Mouse (Mus musculus): ENCODE results near the gene Znfx1. TPM values are rescaled to one million over a fixed set of nuclear protein-coding genes. Genes with fewer than 3 reads are reported as not detected.

Znfx1 gene
- polyA plus RNA-seq, 1 experiment from 2014 or later, result 7.9 TPM

DNA sequence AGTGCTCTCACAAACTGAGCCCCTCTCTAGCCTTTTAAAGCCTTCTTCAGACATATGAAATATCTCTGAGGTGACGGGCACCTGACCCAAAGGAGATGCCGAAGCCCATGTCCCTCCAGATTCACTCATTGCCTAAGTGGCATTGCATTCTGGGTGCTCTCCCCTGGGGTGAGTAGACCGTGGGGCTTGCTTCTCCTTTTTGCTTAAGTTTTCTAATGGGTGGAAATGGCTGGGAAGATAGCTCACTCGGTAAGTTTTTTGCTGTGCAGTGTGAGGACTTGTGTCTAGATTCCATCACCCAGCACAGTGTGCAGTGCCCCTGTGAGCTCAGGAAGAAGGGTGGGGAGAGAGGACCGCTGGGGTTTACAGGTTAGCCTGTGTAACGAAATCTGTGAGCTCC, 4.8 kb upstream of the Znfx1 start:
- WGBS, result 47% methylated on average over 6 of the region's 6 CpGs
- ATAC-seq (ENCODE audit: low read depth), result no peak
- peaks cover 34% of the 10 kb centered on the region for H3K4me1 ChIP-seq (replicated peaks)
- H3K36me3 ChIP-seq, result peaks cover 28% of the 10 kb centered on the region
- no peak overlapping the region for H3K4me2 ChIP-seq
- H3K27me3 ChIP-seq, result no peaks in the 10 kb centered on the region
- H3K4me3 ChIP-seq, result no peak overlapping the region
- no peaks in the 10 kb centered on the region for H3K9me3 ChIP-seq
- H3K9ac ChIP-seq, result no peak overlapping the region
- no peak overlapping the region for H3K27ac ChIP-seq (replicated peaks)

DNA sequence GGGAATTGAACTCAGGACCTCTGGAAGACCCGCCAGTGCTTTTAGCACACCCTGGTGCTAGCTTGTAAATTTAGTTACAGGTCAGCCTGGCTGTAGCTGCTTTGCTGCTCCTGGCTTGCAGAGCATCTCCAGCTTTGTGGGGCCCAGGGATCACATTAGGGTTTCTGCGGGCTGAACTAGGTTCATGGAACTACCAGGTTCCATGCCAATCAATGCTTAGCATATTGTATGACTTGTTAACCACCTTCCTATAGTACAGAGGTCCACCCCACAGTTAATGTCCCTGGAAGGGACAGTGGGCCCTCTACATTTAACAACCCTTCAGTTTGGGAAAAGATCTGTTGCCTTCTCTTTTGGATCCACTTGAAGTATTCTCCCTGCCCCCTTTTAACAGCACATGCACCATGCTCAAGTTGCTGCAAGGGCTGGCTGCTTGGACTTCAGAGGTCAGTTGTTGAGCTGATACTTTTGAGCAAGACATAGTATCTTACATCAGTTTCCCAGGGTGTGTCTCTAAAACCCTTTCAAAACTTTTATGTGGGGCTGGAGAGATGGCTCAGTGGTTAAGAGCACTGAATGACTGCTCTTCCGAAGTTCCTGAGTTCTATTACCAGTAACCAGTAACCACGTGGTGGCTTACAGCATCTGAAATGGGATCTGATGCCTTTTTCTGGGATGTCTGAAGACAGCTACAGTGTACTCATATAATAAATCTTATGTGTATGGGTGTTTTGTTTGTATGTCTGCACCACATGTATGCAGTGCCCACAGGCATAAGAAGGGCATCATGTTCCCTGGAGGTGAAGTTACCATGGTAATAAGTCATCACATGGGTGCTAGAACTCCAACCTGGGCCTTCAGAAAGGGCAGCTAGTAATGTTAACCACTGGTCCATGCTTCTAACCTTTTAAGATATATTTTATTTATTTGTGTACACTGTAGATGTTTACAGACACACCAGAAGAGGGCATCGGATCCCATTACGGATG, 4.0 kb upstream of the Znfx1 start:
- Histone ChIP-seq H3K36me3 (peaks cover 28% of the 10 kb centered on the region), H3K9me3 (no peaks in the 10 kb centered on the region), H3K4me2 (no peak overlapping the region), H3K27ac (replicated peaks) (0 out of 2 replicates have a peak overlapping the region, but pooled peaks have one; percentile 3), H3K27me3 (no peaks in the 10 kb centered on the region), H3K4me1 (replicated peaks) (peaks cover 32% of the 10 kb centered on the region), H3K4me3 (no peak overlapping the region), H3K9ac (no peak overlapping the region)
- ATAC-seq (ENCODE audit: low read depth), result no peak
- WGBS, result 28% methylated on average over 6 of the region's 6 CpGs

GRCm38 (mm10) chr2:167066031-167066430, 3.2 kb upstream of the Znfx1 start:
- H3K27me3 ChIP-seq, result no peaks in the 10 kb centered on the region
- H3K9ac ChIP-seq, result no peak overlapping the region
- 58% methylated on average over 1 of the region's 1 CpGs for WGBS
- peaks cover 36% of the 10 kb centered on the region for H3K4me1 ChIP-seq (replicated peaks)
- no peaks in the 10 kb centered on the region for H3K9me3 ChIP-seq
- no peak for ATAC-seq (ENCODE audit: low read depth)
- H3K4me3 ChIP-seq, result no peak overlapping the region
- no peak overlapping the region for H3K27ac ChIP-seq (replicated peaks)
- 0 out of 2 replicates have a peak overlapping the region, but pooled peaks have one; percentile 80 for H3K4me2 ChIP-seq
- peaks cover 28% of the 10 kb centered on the region for H3K36me3 ChIP-seq

DNA sequence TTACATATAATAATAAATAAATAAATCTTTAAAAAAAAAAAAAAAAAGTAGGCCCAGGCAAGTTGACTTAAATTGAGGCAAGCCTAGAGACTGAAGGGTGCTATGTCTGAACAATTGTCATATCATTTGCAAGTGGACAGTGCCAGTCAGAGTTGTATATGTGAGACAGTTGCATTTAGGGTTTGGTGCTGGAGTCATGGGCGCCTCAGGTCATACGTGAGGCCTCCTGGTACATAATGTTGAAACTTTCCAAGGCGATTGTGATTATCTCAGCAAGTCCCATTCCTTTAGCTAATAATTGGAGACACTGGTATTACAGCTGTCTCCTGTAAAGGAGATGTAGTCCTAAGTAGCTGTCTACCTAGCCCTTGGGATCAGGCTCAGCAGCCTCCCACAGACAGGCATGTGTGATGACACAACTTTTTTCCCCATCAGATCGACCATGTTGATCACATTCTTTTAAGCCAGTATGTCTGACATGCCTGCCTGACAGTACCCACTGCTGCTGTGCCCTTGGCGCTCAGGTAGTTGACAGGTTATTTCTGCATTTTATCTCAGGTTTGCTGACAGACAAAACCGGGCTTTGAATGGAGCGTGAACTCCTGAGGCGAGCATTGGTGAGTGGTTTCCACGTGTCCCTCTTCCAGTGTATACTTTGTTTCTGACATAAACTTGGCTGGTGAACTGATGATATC, 1.9 kb upstream of the Znfx1 start:
- Histone ChIP-seq H3K9ac (peak overlapping the region; percentile 93), H3K36me3 (peaks cover 31% of the 10 kb centered on the region), H3K27me3 (no peaks in the 10 kb centered on the region), H3K9me3 (no peaks in the 10 kb centered on the region), H3K4me2 (peak overlapping the region; percentile 80), H3K4me3 (peak overlapping the region; percentile 90), H3K27ac (replicated peaks) (peak overlapping the region; percentile 46; the same call in 1 of the 2 replicates), H3K4me1 (replicated peaks) (peaks cover 40% of the 10 kb centered on the region)
- 28% methylated on average over 9 of the region's 9 CpGs for WGBS
- ATAC-seq (ENCODE audit: low read depth), result no peak

- H3K4me1 ChIP-seq (replicated peaks), result peaks cover 45% of the 10 kb centered on the region
- peak overlapping the region; percentile 92 for H3K27ac ChIP-seq (replicated peaks)
- H3K9ac ChIP-seq, result peak overlapping the region; percentile 93
- H3K9me3 ChIP-seq, result no peaks in the 10 kb centered on the region
- WGBS, result under 1% methylated on average over 7 of the region's 7 CpGs
- H3K4me2 ChIP-seq, result peak overlapping the region; percentile 80
- peaks cover 35% of the 10 kb centered on the region for H3K36me3 ChIP-seq
- no peaks in the 10 kb centered on the region for H3K27me3 ChIP-seq
- ATAC-seq (ENCODE audit: low read depth), result no peak
- peak overlapping the region; percentile 90 for H3K4me3 ChIP-seq
These were observed 1.2 kb upstream of the Znfx1 start for GRCm38 (mm10) chr2:167063906-167064496.

- peak overlapping the region; percentile 92 for H3K27ac ChIP-seq (replicated peaks)
- peak overlapping the region; percentile 90 for H3K4me3 ChIP-seq
- peak overlapping the region; percentile 80 for H3K4me2 ChIP-seq
- WGBS, result 1% methylated on average over 48 of the region's 60 CpGs
- peaks cover 44% of the 10 kb centered on the region for H3K36me3 ChIP-seq
- peak; percentile 87 for ATAC-seq (ENCODE audit: low read depth)
- no peaks in the 10 kb centered on the region for H3K27me3 ChIP-seq
- peaks cover 45% of the 10 kb centered on the region for H3K4me1 ChIP-seq (replicated peaks)
- H3K9me3 ChIP-seq, result no peaks in the 10 kb centered on the region
- H3K9ac ChIP-seq, result peak overlapping the region; percentile 93
These were observed 311 bp downstream of the Znfx1 start for GRCm38 (mm10) chr2:167062497-167062911.

- Histone ChIP-seq H3K4me3 (peak overlapping the region; percentile 90), H3K4me1 (replicated peaks) (peaks cover 45% of the 10 kb centered on the region), H3K4me2 (peak overlapping the region; percentile 80), H3K27ac (replicated peaks) (no peak overlapping the region), H3K9me3 (no peaks in the 10 kb centered on the region), H3K27me3 (no peaks in the 10 kb centered on the region), H3K9ac (peak overlapping the region; percentile 93), H3K36me3 (peaks cover 46% of the 10 kb centered on the region)
- peak; percentile 6; the same call in 1 of the 2 replicates for ATAC-seq (ENCODE audit: low read depth)
- 23% methylated on average over 11 of the region's 11 CpGs for WGBS
These were observed 1.3 kb downstream of the Znfx1 start for GRCm38 (mm10) chr2:167061381-167062034.

GRCm38 (mm10) chr2:167060761-167061160, 2.1 kb downstream of the Znfx1 start:
- Histone ChIP-seq H3K9me3 (no peaks in the 10 kb centered on the region), H3K4me3 (no peak overlapping the region), H3K27me3 (no peaks in the 10 kb centered on the region), H3K4me1 (replicated peaks) (peaks cover 42% of the 10 kb centered on the region), H3K4me2 (peak overlapping the region; percentile 80), H3K9ac (peak overlapping the region; percentile 93; the same call in 1 of the 2 replicates), H3K27ac (replicated peaks) (no peak overlapping the region), H3K36me3 (peaks cover 46% of the 10 kb centered on the region)
- no peak for ATAC-seq (ENCODE audit: low read depth)

GRCm38 (mm10) chr2:167060360-167060759, 2.5 kb downstream of the Znfx1 start:
- no peak overlapping the region for H3K4me3 ChIP-seq

GRCm38 (mm10) chr2:167059960-167060359, 2.9 kb downstream of the Znfx1 start:
- Histone ChIP-seq H3K4me1 (replicated peaks) (peaks cover 39% of the 10 kb centered on the region), H3K4me3 (no peak overlapping the region), H3K36me3 (peaks cover 46% of the 10 kb centered on the region), H3K27me3 (no peaks in the 10 kb centered on the region), H3K9ac (peak overlapping the region; percentile 47; the same call in 1 of the 2 replicates), H3K9me3 (no peaks in the 10 kb centered on the region), H3K4me2 (no peak overlapping the region), H3K27ac (replicated peaks) (no peak overlapping the region)
- WGBS, result 61% methylated on average over 12 of the region's 12 CpGs
- ATAC-seq (ENCODE audit: low read depth), result no peak

More at GRCm38 (mm10) chr2:167060360-167060759, 2.5 kb downstream of the Znfx1 start:
- 70% methylated on average over 3 of the region's 3 CpGs for WGBS
- Histone ChIP-seq H3K9ac (peak overlapping the region; percentile 26; the same call in 1 of the 2 replicates), H3K4me2 (peak overlapping the region; percentile 11; the same call in 1 of the 2 replicates), H3K9me3 (no peaks in the 10 kb centered on the region), H3K4me1 (replicated peaks) (peaks cover 39% of the 10 kb centered on the region), H3K27me3 (no peaks in the 10 kb centered on the region), H3K27ac (replicated peaks) (no peak overlapping the region), H3K36me3 (peaks cover 46% of the 10 kb centered on the region)
- ATAC-seq (ENCODE audit: low read depth), result no peak

- H3K4me1 ChIP-seq (replicated peaks), result peaks cover 39% of the 10 kb centered on the region
- H3K4me2 ChIP-seq, result no peak overlapping the region
- ATAC-seq (ENCODE audit: low read depth), result no peak
- peaks cover 46% of the 10 kb centered on the region for H3K36me3 ChIP-seq
- WGBS, result 49% methylated on average over 8 of the region's 8 CpGs
- H3K27ac ChIP-seq (replicated peaks), result no peak overlapping the region
- H3K9me3 ChIP-seq, result no peaks in the 10 kb centered on the region
- H3K27me3 ChIP-seq, result no peaks in the 10 kb centered on the region
- no peak overlapping the region for H3K4me3 ChIP-seq
- H3K9ac ChIP-seq, result peak overlapping the region; percentile 47; the same call in 1 of the 2 replicates
These were observed 3.3 kb downstream of the Znfx1 start for GRCm38 (mm10) chr2:167059536-167059935.

Data from neural tube, embryonic 13.5 days (tissue).